9 mouse cellular contexts compared by ENCODE assay signal in the genomic region with DNA sequence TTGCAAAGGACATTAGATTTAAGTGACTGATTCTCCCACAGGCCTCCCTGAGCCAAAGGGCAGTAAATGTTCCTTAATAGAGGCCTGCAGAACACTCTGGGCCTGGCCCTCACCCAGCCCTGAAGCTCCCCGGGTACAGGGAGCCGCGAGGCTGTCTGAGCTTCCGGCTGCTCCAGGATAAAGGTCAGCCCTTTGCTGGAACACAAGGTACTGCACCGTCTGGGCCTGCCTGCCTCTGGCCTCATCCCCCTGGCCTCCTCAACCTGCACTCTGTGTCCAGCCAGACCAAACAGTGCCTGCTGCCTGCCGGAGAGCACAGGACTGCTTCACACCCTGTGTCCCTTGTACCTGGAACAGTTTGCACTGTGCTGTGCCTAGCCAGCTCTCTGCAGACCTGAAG. TPM values are rescaled to one million over a fixed set of nuclear protein-coding genes. Genes with fewer than 3 reads are reported as not detected.
DNase-seq lines count a peak whose midpoint lies in the region; ATAC-seq and TF ChIP-seq lines count a peak whose summit lies in the region.
"Had no signal": no experiment of that assay in that cellular context is flagged by ENCODE, and none has a peak within 500 bp of the region (broad histone marks: within the 10 kb centered on the region; RNA-seq: fewer than 3 reads in every experiment).

No protein-coding gene starts in this region.

- H3K9me3 ChIP-seq in stomach, embryonic 16.5 days (replicated peaks; ENCODE audit: control insufficient read depth, low read length): no peaks in the 10 kb centered on the region
- H3K9me3 ChIP-seq in midbrain, embryonic 13.5 days: no peaks in the 10 kb centered on the region

- no peak overlapping the region for H3K4me3 ChIP-seq in thymus, adult 2 months (ENCODE audit: control insufficient read depth, insufficient read depth, low read length)
- H3K4me3 ChIP-seq in stomach, embryonic 16.5 days (replicated peaks; ENCODE audit: low read length): no peak overlapping the region
- H3K4me3 ChIP-seq in midbrain, embryonic 13.5 days (replicated peaks): no peak overlapping the region

- H3K9ac ChIP-seq in stomach, embryonic 16.5 days (ENCODE audit: low read length): peak overlapping the region; percentile 38; the same call in 1 of the 2 replicates
- H3K9ac ChIP-seq in midbrain, embryonic 13.5 days (replicated peaks): no peak overlapping the region

- H3K36me3 ChIP-seq in thymus, adult 2 months (ENCODE audit: control insufficient read depth, insufficient read depth, low read length): no peaks in the 10 kb centered on the region
- H3K36me3 ChIP-seq in stomach, embryonic 16.5 days (ENCODE audit: control insufficient read depth, insufficient read depth, low read length): no peaks in the 10 kb centered on the region
- no peaks in the 10 kb centered on the region for H3K36me3 ChIP-seq in midbrain, embryonic 13.5 days

- 0 out of 2 replicates have a peak, but pooled peaks have one; percentile 39 for ATAC-seq in stomach, embryonic 16.5 days (ENCODE audit: insufficient read depth, low FRiP score)
- ATAC-seq in midbrain, embryonic 13.5 days: no peak

- H3K27ac ChIP-seq in thymus, adult 2 months (ENCODE audit: control insufficient read depth, insufficient read depth, low read length): peak overlapping the region; percentile 40; the same call in 1 of the 2 replicates
- H3K27ac ChIP-seq in stomach, embryonic 16.5 days (ENCODE audit: low read length): peak overlapping the region; percentile 39
- H3K27ac ChIP-seq in midbrain, embryonic 13.5 days: no peak overlapping the region

- WGBS in thymus, adult 2 months: 68% methylated on average over 6 of the region's 6 CpGs
- 25% methylated on average over 6 of the region's 6 CpGs for WGBS in stomach, embryonic 16.5 days
- whole genome bisulfite sequencing in midbrain, embryonic 13.5 days: 58% methylated on average over 6 of the region's 6 CpGs

- DNase-seq in thymus, adult 2 months: no peak
- DNase-seq in thymus, adult 18-20 months: no peak
- peak; percentile 78 to 87 for DNase-seq in heart, adult 9 months (ENCODE audit: low spot score in 2 of 2)
- peak; percentile 59 to 74 for DNase-seq in kidney, postnatal 4 days
- no peak for DNase-seq in layer of hippocampus, postnatal 14 days (ENCODE audit: low spot score in 2 of 2)
- DNase-seq in B cell, adult 2 months: no peak

- no peak for TF ChIP-seq CTCF in thymus, adult 2 months (IDR thresholded peaks at IDR 0.05; ENCODE audit: borderline replicate concordance, control insufficient read depth, extremely low read depth, insufficient read depth, low read length, poor library complexity)

- no peak overlapping the region for H3K4me2 ChIP-seq in stomach, embryonic 16.5 days (ENCODE audit: low read depth, low read length)
- no peak overlapping the region for H3K4me2 ChIP-seq in midbrain, embryonic 13.5 days (replicated peaks)

- H3K4me1 ChIP-seq in thymus, adult 2 months (replicated peaks; ENCODE audit: control insufficient read depth, insufficient read depth, low read length): peaks cover 64% of the 10 kb centered on the region
- H3K4me1 ChIP-seq in stomach, embryonic 16.5 days (ENCODE audit: control insufficient read depth, insufficient read depth, low read length): peaks cover 46% of the 10 kb centered on the region
- peaks cover 18% of the 10 kb centered on the region for H3K4me1 ChIP-seq in midbrain, embryonic 13.5 days (replicated peaks)

- H3K27me3 ChIP-seq in thymus, adult 2 months (ENCODE audit: control insufficient read depth, insufficient read depth, low read length): no peaks in the 10 kb centered on the region
- H3K27me3 ChIP-seq in stomach, embryonic 16.5 days (ENCODE audit: control insufficient read depth, insufficient read depth, low read length): no peaks in the 10 kb centered on the region
- peaks cover 23% of the 10 kb centered on the region for H3K27me3 ChIP-seq in midbrain, embryonic 13.5 days

- no peak for TF ChIP-seq POLR2A in thymus, adult 2 months (IDR thresholded peaks at IDR 0.05; ENCODE audit: control insufficient read depth, extremely low read depth, insufficient read depth, low read length, poor library complexity)

RNA-seq across cellular contexts. Expression of a gene that starts 4.6 kb away (rescaled TPM):
- 157 and 179 TPM in 2 replicates for polyA plus RNA-seq in thymus, adult 2 months (2012; rRNA removed)
- polyA plus RNA-seq in stomach, embryonic 16.5 days (2015; fragmentation: Nextera tagmentation; extraction: Ambion mirVana): 25.5 and 27.1 TPM in 2 replicates
- 10 to 100 TPM; 65.4 to 78.1 TPM for total RNA-seq in layer of hippocampus, postnatal 14 days (2021)
- polyA plus RNA-seq in midbrain, embryonic 13.5 days (2015; fragmentation: Nextera tagmentation; extraction: Ambion mirVana): 30.0 and 30.9 TPM in 2 replicates

RNA-seq across cellular contexts. Expression of a gene that starts 17.9 kb away (rescaled TPM):
- 0.33 and 0.58 TPM in 2 replicates for polyA plus RNA-seq in thymus, adult 2 months (2012; rRNA removed)
- polyA plus RNA-seq in stomach, embryonic 16.5 days (2015; fragmentation: Nextera tagmentation; extraction: Ambion mirVana): not detected in 2 replicates
- total RNA-seq in layer of hippocampus, postnatal 14 days (2021): not detected
- polyA plus RNA-seq in midbrain, embryonic 13.5 days (2015; fragmentation: Nextera tagmentation; extraction: Ambion mirVana): not detected in 2 replicates
- polyA plus RNA-seq: intestine, embryonic 14.5 days had no signal

RNA-seq across cellular contexts. Expression of a gene that starts 36.5 kb away (rescaled TPM):
- polyA plus RNA-seq in thymus, adult 2 months (2012; rRNA removed): not detected in 2 replicates
- polyA plus RNA-seq in stomach, embryonic 16.5 days (2015; fragmentation: Nextera tagmentation; extraction: Ambion mirVana): not detected in 2 replicates
- not detected for total RNA-seq in layer of hippocampus, postnatal 14 days (2021)
- not detected in 2 replicates for polyA plus RNA-seq in midbrain, embryonic 13.5 days (2015; fragmentation: Nextera tagmentation; extraction: Ambion mirVana)
- polyA plus RNA-seq: intestine, embryonic 14.5 days had no signal

RNA-seq across cellular contexts. Expression of a gene that starts 47.9 kb away (rescaled TPM):
- polyA plus RNA-seq in thymus, adult 2 months (2012; rRNA removed): 1.3 and 5.4 TPM in 2 replicates
- polyA plus RNA-seq in stomach, embryonic 16.5 days (2015; fragmentation: Nextera tagmentation; extraction: Ambion mirVana): 3,124 and 3,837 TPM in 2 replicates
- total RNA-seq in layer of hippocampus, postnatal 14 days (2021): not detected
- 0.66 and 0.71 TPM in 2 replicates for polyA plus RNA-seq in midbrain, embryonic 13.5 days (2015; fragmentation: Nextera tagmentation; extraction: Ambion mirVana)

Comparison
In these comparisons a context has a peak if more than half of its experiments do, and no peak if none do; other contexts are left out.
1. DNase-seq: peak in heart, adult 9 months (2 of 2) and kidney, postnatal 4 days (2 of 2); none in thymus, adult 2 months (single experiment), thymus, adult 18-20 months (0 of 2), layer of hippocampus, postnatal 14 days (0 of 2) and B cell, adult 2 months (0 of 2).